Mouse (Mus musculus): Measurements from ENCODE around the gene Pgf. TPM values are rescaled to one million over a fixed set of nuclear protein-coding genes. Genes with fewer than 3 reads are reported as not detected.

The Pgf gene
- 0.85 and 1.2 TPM in 2 replicates for total RNA-seq (2021)
- long read RNA-seq, experiment 1, partial matches to known transcripts: 0 of 1 reads
- long read RNA-seq, experiment 1, other reads (novel, unspliced or antisense): 0 of 1 reads
- long read RNA-seq, experiment 2, partial matches to known transcripts: 1 of 1 reads
- long read RNA-seq, experiment 2, other reads (novel, unspliced or antisense): 0 of 1 reads

DNA sequence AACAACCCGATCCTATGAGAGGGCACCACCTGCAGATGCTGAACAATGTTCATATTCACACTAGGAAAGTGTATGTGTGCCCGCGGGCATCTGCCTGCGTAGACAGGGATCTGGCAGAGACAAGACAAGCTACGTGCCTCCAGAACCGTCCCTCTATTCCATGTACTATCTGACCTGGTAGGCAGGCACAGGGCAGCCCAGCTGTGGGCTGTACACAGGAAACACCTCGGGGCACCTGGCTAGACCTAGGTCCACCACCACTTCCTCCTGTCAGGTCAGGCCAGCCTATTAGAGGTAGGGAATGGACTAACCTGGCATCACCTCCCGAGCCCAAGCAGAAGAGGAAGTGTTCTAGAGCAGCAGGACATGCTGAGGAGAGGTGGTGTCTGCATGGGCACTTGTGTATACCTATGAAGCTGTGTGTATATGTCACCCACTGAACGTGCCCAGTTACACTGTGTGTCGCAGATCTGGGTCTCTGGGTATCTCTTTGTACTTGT is at the start of gene Pgf:
Gene Pgf (minus strand): TSS at position 51 of the 500 bp plus-strand sequence.
- DNase-seq: no peak

- no peak for DNase-seq
These were observed 49.6 kb upstream of the Pgf start for GRCm38 (mm10) chr12:85227227-85227626.

GRCm38 (mm10) chr12:85219905-85220290 is 42.3 kb upstream of the Pgf start:
- DNase-seq: peak; percentile 56

DNA sequence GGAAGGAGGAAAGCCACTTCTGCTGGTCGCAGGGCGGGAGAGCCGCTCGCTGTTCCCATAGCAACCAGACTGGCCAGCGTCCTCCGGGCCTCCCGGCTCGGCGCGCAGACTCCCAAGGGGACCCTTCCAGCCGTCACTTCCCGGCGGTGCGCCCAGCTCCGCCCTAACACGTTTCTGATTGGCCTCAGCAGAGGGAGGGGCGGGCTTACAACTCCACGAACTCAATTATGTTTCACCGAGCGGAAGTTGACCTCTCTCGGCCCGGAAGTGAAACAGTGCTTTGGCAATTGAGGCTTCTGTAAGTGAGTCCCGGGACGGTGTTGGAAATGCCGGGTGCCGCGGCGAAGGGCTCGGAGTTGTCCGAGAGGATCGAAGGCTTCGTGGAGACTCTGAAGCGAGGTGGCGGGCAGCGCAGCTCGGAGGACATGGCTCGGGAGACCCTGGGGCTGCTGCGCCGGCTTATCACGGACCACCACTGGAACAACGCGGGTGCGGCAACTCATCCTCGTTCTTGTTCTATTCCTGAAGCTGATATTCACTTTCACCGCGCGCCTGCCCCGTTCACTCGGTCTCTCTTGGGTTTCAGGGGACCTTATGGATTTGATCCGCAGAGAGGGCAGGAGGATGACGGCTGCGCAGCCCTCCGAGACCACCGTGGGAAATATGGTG is 41.8 kb upstream of the Pgf start, which contains the start of gene Eif2b2:
Gene Eif2b2 (plus strand): TSS at position 246 of the 669 bp plus-strand sequence.
- DNase-seq: peak; percentile 99

DNA sequence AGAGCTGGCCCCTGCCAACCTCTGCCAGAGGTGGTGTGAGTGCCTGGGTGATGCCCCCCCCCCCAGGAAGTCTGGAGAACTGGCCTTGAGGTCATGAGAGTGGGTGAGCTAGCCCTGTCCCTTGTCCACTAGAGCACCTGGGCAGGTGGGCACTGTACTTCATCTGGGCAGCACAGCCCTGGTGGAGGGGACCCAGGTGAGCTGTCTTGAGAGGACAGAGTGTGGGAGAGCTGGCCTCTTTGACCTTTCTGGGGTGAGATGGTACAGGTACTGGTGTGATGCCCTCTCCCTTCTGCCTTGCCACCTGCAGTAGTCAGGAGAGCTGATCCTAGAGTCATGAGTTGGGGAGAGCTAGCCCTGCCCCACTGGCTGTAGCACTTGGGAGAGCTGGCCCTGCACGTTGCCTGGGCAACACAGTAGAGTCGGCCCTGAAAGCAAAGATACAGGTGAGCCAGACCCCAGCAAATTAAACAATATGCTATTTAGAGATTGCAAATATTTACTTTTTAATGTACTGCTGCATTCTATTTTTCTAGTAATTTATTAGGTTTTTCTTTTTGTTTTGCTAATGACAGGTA is 40.2 kb upstream of the Pgf start:
- DNase-seq: no peak

DNA sequence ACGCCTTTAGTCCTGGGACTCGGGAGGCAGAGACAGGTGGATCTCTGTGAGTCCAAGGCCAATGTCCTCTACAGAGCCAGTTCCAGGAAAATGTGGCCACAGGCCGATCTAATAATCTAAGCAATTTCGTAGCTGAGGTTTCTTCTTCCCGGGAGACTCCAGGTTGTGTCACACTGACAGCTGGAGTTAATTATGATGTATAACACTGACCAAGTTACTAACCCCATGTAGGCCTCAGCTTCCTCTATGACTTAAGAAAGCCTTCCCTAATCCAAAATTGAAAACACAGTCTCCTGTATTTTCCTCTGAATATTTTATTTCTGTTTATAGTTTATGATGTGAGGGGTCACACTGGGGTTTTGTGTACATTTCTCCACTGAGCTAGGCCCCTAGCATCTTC is 37.4 kb upstream of the Pgf start:
- DNase-seq: no peak

- DNase-seq: no peak
These were observed 31.2 kb upstream of the Pgf start for GRCm38 (mm10) chr12:85208687-85209199.

- no peak for DNase-seq
These were observed 27.8 kb upstream of the Pgf start for GRCm38 (mm10) chr12:85205425-85205824.

- DNase-seq: peak; percentile 15
These were observed 26.5 kb upstream of the Pgf start for GRCm38 (mm10) chr12:85204105-85204504.

DNA sequence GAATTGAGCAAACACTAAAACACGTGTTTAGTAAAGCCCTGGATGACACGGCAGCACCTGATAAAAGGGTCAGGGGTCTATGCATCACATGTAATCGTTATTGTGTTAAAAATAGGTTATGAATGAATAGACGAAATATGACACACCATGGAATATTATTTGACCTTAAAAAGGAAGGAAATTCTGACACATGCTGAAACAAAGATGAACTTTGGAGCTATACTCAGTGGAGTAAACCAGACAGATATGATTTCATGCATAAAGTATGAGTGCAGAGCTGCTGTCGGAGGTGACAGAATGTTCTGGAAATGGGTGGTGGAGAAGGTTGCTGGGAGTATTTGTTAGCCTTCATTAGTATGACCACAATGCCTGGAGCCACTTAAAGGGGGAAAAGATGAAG is 26.1 kb upstream of the Pgf start:
- no peak for DNase-seq

DNA sequence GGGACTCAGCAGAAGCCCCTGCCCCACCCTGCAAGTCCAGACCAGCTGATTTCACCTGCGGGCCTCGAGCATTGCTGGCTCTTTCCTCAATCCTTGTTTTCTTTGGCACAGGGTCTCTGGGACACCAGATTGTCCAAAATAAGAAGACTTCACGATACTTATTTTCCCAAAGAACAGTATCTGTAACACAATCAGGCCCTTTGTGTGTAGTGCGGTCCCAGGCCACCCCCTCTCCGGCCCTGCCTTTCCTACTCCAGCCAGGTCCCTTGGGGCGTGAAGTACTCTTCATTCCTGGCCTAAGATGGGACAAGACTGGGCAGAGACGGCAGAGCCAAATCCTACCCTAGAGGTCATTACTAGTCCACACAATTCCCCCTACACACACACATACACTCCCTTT is 24.6 kb upstream of the Pgf start:
- no peak for DNase-seq

DNA sequence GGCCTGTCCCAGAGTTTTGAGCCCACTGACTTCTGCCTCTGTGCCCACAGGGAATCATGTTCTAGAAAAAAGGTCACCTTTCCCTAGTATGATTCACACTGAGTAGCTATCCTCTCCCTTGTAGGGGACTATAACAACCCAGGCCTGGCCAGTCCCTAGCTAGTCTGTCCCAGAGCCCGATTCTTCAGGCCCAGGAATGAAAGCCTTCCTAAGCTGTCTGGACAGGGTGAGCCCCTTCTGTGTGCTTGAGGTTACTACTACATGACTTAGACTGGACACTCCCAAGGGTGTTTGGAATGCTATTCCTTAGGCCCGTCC is 24.2 kb upstream of the Pgf start:
- no peak for DNase-seq

DNA sequence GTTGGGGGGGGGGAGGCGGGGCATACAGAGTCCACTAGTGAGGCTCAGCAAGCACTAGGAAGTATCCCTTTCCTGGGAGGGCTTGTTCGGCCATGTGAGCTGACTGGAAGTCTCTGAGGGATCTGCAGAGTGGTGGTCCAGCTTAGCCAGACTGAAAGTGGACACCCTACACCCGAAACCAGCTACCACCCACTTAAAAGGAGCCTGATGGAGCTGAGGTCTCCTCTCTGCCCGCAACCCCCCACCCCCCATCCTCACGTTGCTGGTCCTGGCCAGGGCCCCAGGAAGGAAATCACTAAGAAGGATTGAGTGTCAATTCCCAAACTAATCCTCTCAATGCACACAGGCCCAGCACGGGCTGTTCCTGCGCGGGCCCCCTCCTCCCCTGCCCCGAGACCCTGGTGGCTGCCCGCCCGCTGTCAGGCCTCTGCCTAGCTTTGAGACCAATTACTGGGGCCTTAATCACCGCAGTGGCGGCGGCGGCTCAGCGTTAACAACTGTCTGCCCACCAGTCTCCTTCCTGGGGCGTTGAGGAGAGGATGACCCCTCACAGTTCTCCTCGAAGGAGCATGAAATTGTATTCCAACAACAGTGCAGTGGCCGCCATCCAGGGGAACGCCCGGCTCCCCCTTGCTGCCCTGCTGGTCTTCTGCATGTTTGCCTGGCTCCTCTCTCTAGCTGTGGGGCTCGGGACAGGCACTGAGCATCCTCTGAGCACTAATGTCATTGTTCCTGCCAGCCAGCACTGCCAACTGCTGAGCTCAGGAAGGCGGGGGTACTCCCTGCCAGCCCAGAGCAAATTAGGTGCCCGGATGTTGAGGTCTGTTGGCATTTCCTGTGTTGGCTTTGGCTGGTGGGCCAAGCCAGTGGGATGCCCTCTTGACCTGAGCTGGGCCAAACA is 23.6 kb upstream of the Pgf start:
- peak; percentile 48 for DNase-seq

DNA sequence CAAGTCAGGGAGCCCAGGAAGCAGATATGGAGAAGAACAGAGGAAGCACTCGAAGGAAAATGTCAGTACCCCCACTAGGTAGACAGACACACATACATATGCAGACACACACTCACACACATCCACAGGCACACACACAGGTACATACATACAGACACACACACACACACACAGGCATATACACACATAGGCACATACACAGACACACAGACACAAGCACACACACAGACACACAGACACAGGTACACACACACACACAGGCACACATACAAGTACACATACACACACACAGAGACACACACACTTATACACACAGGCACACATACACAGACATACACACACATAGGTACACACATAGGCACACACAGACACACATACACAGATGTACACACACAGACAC is 22.4 kb upstream of the Pgf start:
- no peak for DNase-seq

DNA sequence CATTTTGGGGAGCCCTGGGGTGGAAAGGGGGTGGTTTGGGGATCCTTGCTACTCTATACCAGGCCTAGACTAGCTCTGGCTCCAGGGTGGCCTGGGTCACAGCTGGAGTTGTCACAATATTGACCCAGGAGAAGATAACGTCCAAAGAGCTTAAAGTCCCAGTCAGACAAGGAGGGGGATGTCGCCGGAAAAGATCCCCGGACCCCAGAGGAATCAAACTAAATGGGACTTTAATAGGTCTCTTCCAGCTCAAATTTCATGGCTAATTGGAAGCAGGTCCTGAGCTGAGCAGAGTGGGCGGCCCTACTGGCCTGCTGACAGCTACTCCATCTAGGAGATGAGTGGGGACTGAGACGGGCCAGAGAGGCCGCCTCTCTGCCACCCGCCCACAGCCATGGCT is 20.3 kb upstream of the Pgf start:
- no peak for DNase-seq

- no peak for DNase-seq
These were observed 19.8 kb upstream of the Pgf start for GRCm38 (mm10) chr12:85197371-85197770.

GRCm38 (mm10) chr12:85196191-85196590 is 18.6 kb upstream of the Pgf start:
- no peak for DNase-seq

DNA sequence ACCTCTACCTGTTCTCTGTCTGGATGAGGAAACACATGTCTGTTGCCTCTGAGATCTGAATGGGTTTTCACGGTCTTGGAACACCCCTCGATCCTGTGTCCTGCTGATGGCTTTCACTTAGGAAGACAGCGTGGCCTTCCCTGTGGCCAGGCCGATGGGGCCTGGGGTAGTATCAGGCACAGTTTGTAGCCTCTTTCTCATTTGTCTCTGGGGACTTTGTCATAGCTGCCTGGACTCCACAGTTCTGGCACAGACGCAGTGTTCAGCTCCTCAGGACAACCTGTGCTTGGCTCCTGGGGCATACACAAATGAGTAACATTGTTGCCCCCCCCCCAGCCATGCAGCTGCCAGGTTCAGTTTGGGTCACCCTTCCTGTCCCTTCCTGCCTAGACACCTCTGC is 17.5 kb upstream of the Pgf start:
- no peak for DNase-seq

GRCm38 (mm10) chr12:85194623-85195018 is 17.0 kb upstream of the Pgf start:
- DNase-seq: peak; percentile 82

- no peak for DNase-seq
These were observed 16.5 kb upstream of the Pgf start for GRCm38 (mm10) chr12:85193923-85194622.

DNA sequence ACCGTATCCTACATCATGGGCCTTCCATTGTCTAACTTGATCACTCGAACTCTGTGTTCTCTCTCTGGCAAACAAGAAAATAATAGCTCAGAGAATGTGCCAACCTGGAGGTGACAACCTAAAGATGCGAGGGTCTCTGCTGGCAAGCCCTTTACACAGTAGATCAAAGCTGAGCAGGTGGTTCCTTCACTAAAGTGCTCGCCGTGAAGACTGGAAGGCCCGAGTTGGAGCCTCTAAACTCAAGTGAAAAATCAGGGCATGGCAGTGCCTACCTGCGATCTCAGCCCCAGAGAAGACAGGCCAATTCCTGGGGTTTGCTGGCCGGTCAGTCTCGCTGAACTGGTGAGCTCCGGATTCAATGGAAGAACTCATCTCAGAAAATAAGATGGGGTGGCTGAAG is 15.6 kb upstream of the Pgf start:
- no peak for DNase-seq

Measured in adrenal gland, postnatal 14 days (tissue).